Mouse (Mus musculus): ENCODE measurements around the gene Gm28305. TPM values are rescaled to one million over a fixed set of nuclear protein-coding genes. Genes with fewer than 3 reads are reported as not detected.
A peak's percentile ranks its signal among the peaks of the same experiment; 100 is the strongest.

Gm28305 gene
- total and polyA plus RNA-seq, 3 experiments = not detected

DNA sequence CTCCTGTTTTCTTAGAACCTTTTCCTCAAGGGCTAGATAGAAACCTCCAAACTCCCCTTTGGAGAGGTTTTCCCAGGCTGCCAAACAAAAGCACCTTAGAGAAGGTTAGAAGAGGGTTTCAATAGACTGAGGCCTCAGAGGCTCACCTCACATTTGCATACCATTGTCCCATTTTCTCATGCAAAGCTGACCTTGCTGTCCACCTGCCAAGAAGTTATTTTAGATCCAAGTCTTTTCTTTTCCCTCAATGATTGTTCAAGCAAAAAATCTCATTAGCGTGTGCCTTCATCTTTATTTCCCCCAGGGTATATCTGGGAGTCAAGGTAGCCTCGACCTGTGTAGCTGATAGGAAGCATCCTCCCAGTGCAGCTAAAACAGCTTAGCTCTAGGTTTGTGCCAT is 62.4 kb downstream of the Gm28305 start:
- no peak for DNase-seq
- WGBS = 71% methylated on average over 2 of the region's 2 CpGs
- Histone ChIP-seq H3K27me3 (ENCODE audit: control insufficient read depth, insufficient read depth, low read length) (no peaks in the 10 kb centered on the region), H3K79me2 (replicated peaks; ENCODE audit: control insufficient read depth, insufficient read depth, low read length) (no peaks in the 10 kb centered on the region), H3K4me3 (no peak overlapping the region), H3K4me1 (ENCODE audit: control insufficient read depth, insufficient read depth, low read length) (peaks cover 2% of the 10 kb centered on the region), H3K9ac (ENCODE audit: low read depth, low read length) (no peak overlapping the region), H3K27ac (no peak overlapping the region), H3K36me3 (ENCODE audit: control insufficient read depth, insufficient read depth, low read length) (no peaks in the 10 kb centered on the region)
- no peak for TF ChIP-seq EP300 (IDR thresholded peaks at IDR 0.05; ENCODE audit: insufficient read depth, low read depth, low read length)
- no peak for TF ChIP-seq POLR2A (IDR thresholded peaks at IDR 0.05; ENCODE audit: insufficient read depth, low read depth, low read length)
- no peak for TF ChIP-seq CTCF (IDR thresholded peaks at IDR 0.05)
- intact Hi-C loops (cut with DNase I) = no loop called here

DNA sequence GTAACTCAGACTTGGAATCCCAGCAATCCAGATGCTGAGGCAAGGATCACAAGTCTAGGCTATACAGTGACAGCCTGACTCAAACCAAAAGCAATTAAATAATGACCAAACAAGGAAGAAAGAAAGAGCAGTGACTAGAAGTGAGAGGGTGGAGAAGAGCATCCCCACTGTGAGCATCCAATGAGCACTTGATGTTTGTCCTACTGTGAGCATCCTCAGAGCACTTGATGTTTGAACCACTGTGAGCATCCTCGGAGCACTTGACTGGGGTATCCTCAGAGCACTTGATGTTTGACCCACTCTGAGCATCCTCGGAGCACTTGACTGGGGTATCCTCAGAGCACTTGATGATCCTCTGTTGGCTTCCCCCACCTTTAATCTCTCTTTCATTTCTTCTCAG is 64.5 kb downstream of the Gm28305 start:
- H3K79me2 ChIP-seq (replicated peaks; ENCODE audit: control insufficient read depth, insufficient read depth, low read length) = no peaks in the 10 kb centered on the region
- no peak for DNase-seq
- H3K27ac ChIP-seq = no peak overlapping the region
- WGBS = 93% methylated on average over 2 of the region's 2 CpGs
- intact Hi-C loops (cut with DNase I) = no loop called here
- TF ChIP-seq POLR2A (IDR thresholded peaks at IDR 0.05; ENCODE audit: insufficient read depth, low read depth, low read length) = no peak
- TF ChIP-seq CTCF (IDR thresholded peaks at IDR 0.05) = no peak
- TF ChIP-seq EP300 (IDR thresholded peaks at IDR 0.05; ENCODE audit: insufficient read depth, low read depth, low read length) = no peak
- H3K4me1 ChIP-seq (ENCODE audit: control insufficient read depth, insufficient read depth, low read length) = peaks cover 2% of the 10 kb centered on the region
- no peak overlapping the region for H3K9ac ChIP-seq (ENCODE audit: low read depth, low read length)
- no peak overlapping the region for H3K4me3 ChIP-seq
- H3K36me3 ChIP-seq (ENCODE audit: control insufficient read depth, insufficient read depth, low read length) = no peaks in the 10 kb centered on the region
- H3K27me3 ChIP-seq (ENCODE audit: control insufficient read depth, insufficient read depth, low read length) = no peaks in the 10 kb centered on the region

DNA sequence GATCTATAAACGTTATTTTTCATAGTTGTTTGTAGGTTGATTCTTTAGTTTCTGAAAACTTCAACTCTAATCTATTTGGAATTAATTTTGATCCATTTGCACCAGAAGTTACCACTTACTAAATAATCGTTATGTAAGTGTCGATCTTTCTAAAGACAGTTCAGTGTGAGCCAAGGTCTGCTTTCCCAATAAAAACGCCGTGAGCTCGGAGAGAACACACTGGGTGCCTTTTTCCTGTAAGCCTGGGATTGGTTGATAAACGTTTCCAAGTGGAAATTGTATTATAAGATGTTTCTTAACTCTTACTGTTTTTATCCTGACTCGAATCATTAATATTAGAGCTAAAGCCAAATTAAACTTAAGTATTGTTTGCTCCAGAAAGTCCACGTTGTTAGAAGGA is 66.5 kb downstream of the Gm28305 start:
- Histone ChIP-seq H3K79me2 (replicated peaks; ENCODE audit: control insufficient read depth, insufficient read depth, low read length) (no peaks in the 10 kb centered on the region), H3K4me1 (ENCODE audit: control insufficient read depth, insufficient read depth, low read length) (peaks cover 2% of the 10 kb centered on the region), H3K27me3 (ENCODE audit: control insufficient read depth, insufficient read depth, low read length) (no peaks in the 10 kb centered on the region), H3K4me3 (no peak overlapping the region), H3K27ac (no peak overlapping the region), H3K9ac (ENCODE audit: low read depth, low read length) (no peak overlapping the region), H3K36me3 (ENCODE audit: control insufficient read depth, insufficient read depth, low read length) (no peaks in the 10 kb centered on the region)
- intact Hi-C loops (cut with DNase I) = no loop called here
- TF ChIP-seq EP300 (IDR thresholded peaks at IDR 0.05; ENCODE audit: insufficient read depth, low read depth, low read length) (no peak), CTCF (IDR thresholded peaks at IDR 0.05) (no peak), POLR2A (IDR thresholded peaks at IDR 0.05; ENCODE audit: insufficient read depth, low read depth, low read length) (no peak)
- DNase-seq = no peak
- WGBS = 45% methylated on average over 9 of the region's 9 CpGs

DNA sequence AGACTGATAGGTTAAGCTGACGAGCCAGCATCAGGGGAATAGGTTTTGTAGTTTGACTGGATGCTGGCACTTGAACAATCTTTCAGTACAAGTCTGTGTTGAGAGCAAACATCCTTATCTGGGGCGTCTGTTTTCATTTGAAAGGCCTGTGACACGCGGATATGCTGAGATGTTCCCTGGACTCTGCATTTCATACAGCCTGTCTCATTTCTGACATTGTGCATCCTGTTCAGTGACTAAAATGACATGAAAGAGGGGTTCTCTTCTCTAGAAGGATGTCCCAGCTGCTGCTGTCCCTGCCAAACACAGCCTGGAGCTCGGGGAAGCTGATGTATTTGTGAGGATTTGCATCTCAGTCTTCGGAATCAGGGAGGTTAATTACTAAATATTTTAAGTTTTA is 67.0 kb downstream of the Gm28305 start:
- H3K36me3 ChIP-seq (ENCODE audit: control insufficient read depth, insufficient read depth, low read length) = no peaks in the 10 kb centered on the region
- H3K9ac ChIP-seq (ENCODE audit: low read depth, low read length) = no peak overlapping the region
- peaks cover 2% of the 10 kb centered on the region for H3K4me1 ChIP-seq (ENCODE audit: control insufficient read depth, insufficient read depth, low read length)
- intact Hi-C loops (cut with DNase I) = no loop called here
- no peak for DNase-seq
- TF ChIP-seq CTCF (IDR thresholded peaks at IDR 0.05) = no peak
- TF ChIP-seq EP300 (IDR thresholded peaks at IDR 0.05; ENCODE audit: insufficient read depth, low read depth, low read length) = no peak
- no peak for TF ChIP-seq POLR2A (IDR thresholded peaks at IDR 0.05; ENCODE audit: insufficient read depth, low read depth, low read length)
- WGBS = 41% methylated on average over 6 of the region's 6 CpGs
- no peaks in the 10 kb centered on the region for H3K79me2 ChIP-seq (replicated peaks; ENCODE audit: control insufficient read depth, insufficient read depth, low read length)
- H3K27me3 ChIP-seq (ENCODE audit: control insufficient read depth, insufficient read depth, low read length) = no peaks in the 10 kb centered on the region
- H3K4me3 ChIP-seq = no peak overlapping the region
- H3K27ac ChIP-seq = no peak overlapping the region

DNA sequence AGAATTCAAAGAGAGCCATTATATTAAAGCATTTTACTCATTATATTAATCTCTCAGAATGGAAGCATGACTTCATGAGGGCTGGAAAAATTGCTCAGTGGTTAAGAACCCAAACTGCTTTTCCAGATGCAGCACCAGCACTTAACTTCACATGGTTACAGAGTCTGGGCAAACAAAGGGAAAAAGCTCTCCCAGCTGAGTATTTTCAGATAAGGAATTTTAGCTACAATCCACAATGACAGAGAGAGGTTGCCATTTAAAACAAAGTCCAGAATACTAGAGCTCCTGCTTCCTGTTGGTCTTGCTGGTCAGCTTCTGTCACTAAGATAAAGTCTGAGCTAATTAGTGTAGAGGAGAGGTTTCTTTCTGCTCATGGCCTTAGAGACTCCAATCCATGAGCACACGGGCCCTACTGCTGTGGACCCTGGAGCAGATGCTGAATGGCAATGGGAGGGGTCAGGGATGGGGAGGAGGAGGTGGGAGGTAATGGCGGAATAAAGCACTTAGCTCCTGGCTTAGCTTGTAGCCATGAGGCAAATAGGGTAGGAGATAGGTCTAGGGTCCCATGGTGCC is 68.2 kb downstream of the Gm28305 start:
- Histone ChIP-seq H3K36me3 (ENCODE audit: control insufficient read depth, insufficient read depth, low read length) (no peaks in the 10 kb centered on the region), H3K4me3 (no peak overlapping the region), H3K79me2 (replicated peaks; ENCODE audit: control insufficient read depth, insufficient read depth, low read length) (no peaks in the 10 kb centered on the region), H3K9ac (ENCODE audit: low read depth, low read length) (no peak overlapping the region), H3K27ac (no peak overlapping the region), H3K4me1 (ENCODE audit: control insufficient read depth, insufficient read depth, low read length) (peaks cover 3% of the 10 kb centered on the region), H3K27me3 (ENCODE audit: control insufficient read depth, insufficient read depth, low read length) (no peaks in the 10 kb centered on the region)
- intact Hi-C loops (cut with DNase I) = no loop called here
- 43% methylated on average over 2 of the region's 2 CpGs for WGBS
- DNase-seq = no peak
- TF ChIP-seq EP300 (IDR thresholded peaks at IDR 0.05; ENCODE audit: insufficient read depth, low read depth, low read length) = 0 out of 2 replicates have a peak, but pooled peaks have one; percentile 16
- no peak for TF ChIP-seq CTCF (IDR thresholded peaks at IDR 0.05)

DNA sequence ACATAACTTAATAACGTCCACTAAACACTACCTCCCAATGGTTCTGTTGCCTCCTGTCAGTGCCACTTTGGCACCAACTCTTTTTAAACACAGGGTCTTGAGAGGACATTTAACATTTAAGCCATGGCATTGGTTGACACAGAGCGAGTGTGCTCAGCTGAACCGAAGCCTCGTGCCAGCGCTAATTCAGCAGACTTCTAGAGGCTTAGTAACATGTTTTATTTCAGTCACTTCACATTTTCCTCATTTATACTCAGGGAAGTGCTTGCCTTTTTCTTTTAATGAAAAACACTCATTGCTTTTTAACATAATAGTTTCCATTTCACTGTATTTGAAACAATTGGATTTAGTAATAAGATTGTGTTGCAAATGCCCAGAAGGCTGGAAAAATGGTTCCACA is 68.7 kb downstream of the Gm28305 start:
- H3K36me3 ChIP-seq (ENCODE audit: control insufficient read depth, insufficient read depth, low read length) = no peaks in the 10 kb centered on the region
- no peak for TF ChIP-seq POLR2A (IDR thresholded peaks at IDR 0.05; ENCODE audit: insufficient read depth, low read depth, low read length)
- no peak for TF ChIP-seq CTCF (IDR thresholded peaks at IDR 0.05)
- no peak for TF ChIP-seq EP300 (IDR thresholded peaks at IDR 0.05; ENCODE audit: insufficient read depth, low read depth, low read length)
- WGBS = 88% methylated on average over 5 of the region's 5 CpGs

More for the DNA sequence above, 68.7 kb downstream of the Gm28305 start:
- Histone ChIP-seq H3K9ac (ENCODE audit: low read depth, low read length) (no peak overlapping the region), H3K27me3 (ENCODE audit: control insufficient read depth, insufficient read depth, low read length) (no peaks in the 10 kb centered on the region), H3K4me3 (no peak overlapping the region), H3K27ac (no peak overlapping the region), H3K4me1 (ENCODE audit: control insufficient read depth, insufficient read depth, low read length) (peaks cover 3% of the 10 kb centered on the region), H3K79me2 (replicated peaks; ENCODE audit: control insufficient read depth, insufficient read depth, low read length) (no peaks in the 10 kb centered on the region)
- DNase-seq = no peak
- intact Hi-C loops (cut with DNase I) = no loop called here
